Mouse (Mus musculus): ENCODE results near the gene Mrgbp. TPM values are rescaled to one million over a fixed set of nuclear protein-coding genes. Genes with fewer than 3 reads are reported as not detected.

Mrgbp gene
- polyA plus RNA-seq, 1 experiment, result 30.8 TPM

GRCm38 (mm10) chr2:180610283-180610682, 29.2 kb downstream of the Mrgbp start:
- TF ChIP-seq CTCF (IDR thresholded peaks at IDR 0.05; ENCODE audit: extremely low read depth, insufficient read depth, insufficient read length, insufficient replicate concordance) (no peak), POLR2A (IDR thresholded peaks at IDR 0.05; ENCODE audit: low read depth, low read length) (no peak)
- no peaks in the 10 kb centered on the region for H3K27me3 ChIP-seq (ENCODE audit: control insufficient read depth, insufficient read depth, low read length)
- no peaks in the 10 kb centered on the region for H3K36me3 ChIP-seq (ENCODE audit: control insufficient read depth, insufficient read depth, low read length)
- no peak for DNase-seq (ENCODE audit: low read depth in 1 of 2, low spot score in 2 of 2)
- WGBS, result 77% methylated on average over 4 of the region's 4 CpGs
- H3K27ac ChIP-seq (ENCODE audit: insufficient read depth, low read length), result no peak overlapping the region
- no peak overlapping the region for H3K4me3 ChIP-seq (ENCODE audit: extremely low read depth, insufficient read depth, insufficient read length)
- no peaks in the 10 kb centered on the region for H3K4me1 ChIP-seq (ENCODE audit: control insufficient read depth, insufficient read depth, insufficient read length)

- Histone ChIP-seq H3K27ac (ENCODE audit: insufficient read depth, low read length) (no peak overlapping the region), H3K36me3 (ENCODE audit: control insufficient read depth, insufficient read depth, low read length) (no peaks in the 10 kb centered on the region), H3K4me1 (ENCODE audit: control insufficient read depth, insufficient read depth, insufficient read length) (no peaks in the 10 kb centered on the region), H3K27me3 (ENCODE audit: control insufficient read depth, insufficient read depth, low read length) (no peaks in the 10 kb centered on the region), H3K4me3 (ENCODE audit: extremely low read depth, insufficient read depth, insufficient read length) (no peak overlapping the region)
- no peak for DNase-seq (ENCODE audit: low read depth in 1 of 2, low spot score in 2 of 2)
- TF ChIP-seq POLR2A (IDR thresholded peaks at IDR 0.05; ENCODE audit: low read depth, low read length) (no peak), CTCF (IDR thresholded peaks at IDR 0.05; ENCODE audit: extremely low read depth, insufficient read depth, insufficient read length, insufficient replicate concordance) (no peak)
- WGBS, result 60% methylated on average over 2 of the region's 2 CpGs
Observed at GRCm38 (mm10) chr2:180611882-180612281, 30.8 kb downstream of the Mrgbp start.

Other genes starting within 250 kb of the Mrgbp start
- 0.12 and 0.26 TPM in 2 replicates for gene Gata5, start 246.6 kb upstream of the Mrgbp start, polyA plus RNA-seq (2012; rRNA removed)
- 8.1 and 10.1 TPM in 2 replicates for gene Slco4a1, start 125.1 kb upstream of the Mrgbp start, polyA plus RNA-seq (2012; rRNA removed)
- not detected in 2 replicates for gene Ntsr1, start 81.3 kb upstream of the Mrgbp start, polyA plus RNA-seq (2012; rRNA removed)
- 39.0 and 43.8 TPM in 2 replicates for gene Ogfr, start 7.9 kb downstream of the Mrgbp start, polyA plus RNA-seq (2012; rRNA removed)
- gene Col9a3, start 16.5 kb downstream of the Mrgbp start, polyA plus RNA-seq (2012; rRNA removed), result 1.9 and 2.3 TPM in 2 replicates
- not detected in 2 replicates for gene Tcfl5, start 61.4 kb downstream of the Mrgbp start, polyA plus RNA-seq (2012; rRNA removed)
- 11.4 and 12.5 TPM in 2 replicates for gene Dido1, start 128.7 kb downstream of the Mrgbp start, polyA plus RNA-seq (2012; rRNA removed)
- 21.1 and 22.8 TPM in 2 replicates for gene Gid8, start 128.8 kb downstream of the Mrgbp start, polyA plus RNA-seq (2012; rRNA removed)
- gene Slc17a9, start 144.0 kb downstream of the Mrgbp start, polyA plus RNA-seq (2012; rRNA removed), result 43.9 and 48.1 TPM in 2 replicates
- gene Bhlhe23, start 195.6 kb downstream of the Mrgbp start, polyA plus RNA-seq (2012; rRNA removed), result not detected in 2 replicates